Mouse (Mus musculus): ENCODE data around the gene Gm16503.

DNA sequence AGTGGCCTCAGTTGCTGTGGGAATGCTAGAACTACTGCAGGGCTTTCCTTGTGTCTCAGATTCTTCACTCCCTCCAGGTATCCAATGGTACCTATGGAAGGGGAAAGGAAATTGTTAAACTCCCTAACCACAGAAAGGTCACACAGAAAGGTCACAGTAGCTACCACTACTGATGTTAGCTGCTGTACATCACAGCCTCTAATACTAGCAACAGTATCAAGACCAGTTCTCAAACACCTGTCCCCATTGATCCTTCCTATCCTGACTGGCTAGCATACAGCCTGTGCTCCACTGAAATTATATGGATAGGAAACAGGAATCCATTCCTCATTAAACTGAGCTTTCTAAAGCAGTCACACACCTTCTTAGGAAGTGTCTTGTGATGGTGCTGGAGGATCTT is 19.9 kb upstream of the Gm16503 start:
- TF ChIP-seq CTCF (IDR thresholded peaks at IDR 0.05; ENCODE audit: insufficient read depth, low read length) (no peak), POLR2A (IDR thresholded peaks at IDR 0.05; ENCODE audit: borderline replicate concordance, extremely low read depth, low read depth, low read length) (no peak)
